Mouse (Mus musculus): ENCODE measurements at regions not wholly inside any gene's neighbourhood (a gene's known extent, or its start where the extent isn't known, plus 50 kb on each side); places are given as distances from the start of the nearest gene placed in this dataset.

GRCm38 (mm10) chr1:177616335-177617239 lies 113.0 kb upstream of the 1700016C15Rik start:
- no peak for DNase-seq (ENCODE audit: low spot score in 2 of 2)

- DNase-seq (ENCODE audit: low spot score in 2 of 2): no peak
Observed at GRCm38 (mm10) chr1:177620501-177621099, 109.0 kb upstream of the 1700016C15Rik start.

GRCm38 (mm10) chr1:177621854-177622590 lies 107.6 kb upstream of the 1700016C15Rik start:
- DNase-seq (ENCODE audit: low spot score in 2 of 2): no peak

- no peak for DNase-seq (ENCODE audit: low spot score in 2 of 2)
Observed at GRCm38 (mm10) chr1:177623304-177623726, 106.3 kb upstream of the 1700016C15Rik start.

GRCm38 (mm10) chr1:177623735-177624134 lies 105.9 kb upstream of the 1700016C15Rik start:
- DNase-seq (ENCODE audit: low spot score in 2 of 2): no peak

GRCm38 (mm10) chr1:177627814-177628213 lies 101.8 kb upstream of the 1700016C15Rik start:
- DNase-seq (ENCODE audit: low spot score in 2 of 2): no peak

- peak in 1 of 2 experiments; percentile 18 for DNase-seq (ENCODE audit: low spot score in 2 of 2)
Observed at GRCm38 (mm10) chr1:177633966-177634602, 95.5 kb upstream of the 1700016C15Rik start.

GRCm38 (mm10) chr1:177637061-177637460 lies 92.6 kb upstream of the 1700016C15Rik start:
- DNase-seq (ENCODE audit: low spot score in 2 of 2): no peak

GRCm38 (mm10) chr1:177638381-177638780 lies 91.2 kb upstream of the 1700016C15Rik start:
- DNase-seq (ENCODE audit: low spot score in 2 of 2): no peak

GRCm38 (mm10) chr1:177639931-177640846 lies 89.4 kb upstream of the 1700016C15Rik start:
- DNase-seq (ENCODE audit: low spot score in 2 of 2): no peak

- DNase-seq (ENCODE audit: low spot score in 2 of 2): no peak
Observed at GRCm38 (mm10) chr1:177642712-177643467, 86.7 kb upstream of the 1700016C15Rik start.

- no peak for DNase-seq (ENCODE audit: low spot score in 2 of 2)
Observed at GRCm38 (mm10) chr1:177643662-177644061, 86.0 kb upstream of the 1700016C15Rik start.

- DNase-seq (ENCODE audit: low spot score in 2 of 2): no peak
Observed at GRCm38 (mm10) chr1:177644214-177644613, 85.4 kb upstream of the 1700016C15Rik start.

- DNase-seq (ENCODE audit: low spot score in 2 of 2): no peak
Observed at GRCm38 (mm10) chr1:177645327-177645726, 84.3 kb upstream of the 1700016C15Rik start.

- no peak for DNase-seq (ENCODE audit: low spot score in 2 of 2)
Observed at GRCm38 (mm10) chr1:177645897-177646535, 83.6 kb upstream of the 1700016C15Rik start.

- no peak for DNase-seq (ENCODE audit: low spot score in 2 of 2)
Observed at GRCm38 (mm10) chr1:177647876-177648275, 81.7 kb upstream of the 1700016C15Rik start.

- no peak for DNase-seq (ENCODE audit: low spot score in 2 of 2)
Observed at GRCm38 (mm10) chr1:177648974-177649373, 80.6 kb upstream of the 1700016C15Rik start.

GRCm38 (mm10) chr1:177651219-177651618 lies 78.4 kb upstream of the 1700016C15Rik start:
- no peak for DNase-seq (ENCODE audit: low spot score in 2 of 2)

- DNase-seq (ENCODE audit: low spot score in 2 of 2): no peak
Observed at GRCm38 (mm10) chr1:177663163-177663562, 66.5 kb upstream of the 1700016C15Rik start.
